Mouse (Mus musculus) left cerebral cortex, adult 9 months (tissue): Measurements from ENCODE around the gene H3f3a.

Experiments
- DNase-seq, 2 experiments: peaks; one replicate each; pipeline ENCODE4 v3.0.0; 2022; ENCODE audit warnings: low spot score in 2 of 2

Gene H3f3a

DNA sequence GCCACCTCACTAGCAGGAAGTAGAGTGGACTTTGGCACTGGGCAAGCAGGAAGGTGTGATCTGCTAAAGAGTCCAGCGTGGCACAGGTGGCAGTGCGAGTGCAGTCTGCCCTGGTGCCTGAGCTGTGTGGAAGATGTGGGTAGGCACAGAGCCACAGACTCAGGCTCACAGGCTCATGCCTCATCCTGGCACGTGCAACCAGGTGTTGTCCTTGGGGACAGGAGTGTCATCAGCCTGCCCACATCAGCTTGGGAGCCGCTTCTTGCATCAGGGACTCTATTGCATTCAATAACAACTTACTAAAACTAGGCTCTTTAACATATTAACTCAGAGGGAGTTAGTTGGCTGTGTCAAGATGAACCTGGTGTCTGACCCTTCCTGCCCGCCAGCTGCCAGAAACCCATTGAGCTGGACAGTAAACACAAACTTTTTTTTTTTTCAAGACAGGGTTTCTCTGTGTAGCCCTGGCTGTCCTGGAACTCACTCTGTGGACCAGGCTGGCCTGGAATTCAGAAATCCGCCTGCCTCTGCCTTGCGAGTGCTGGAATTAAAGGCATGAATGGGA is 55.7 kb downstream of the H3f3a start:
- no peak for DNase-seq

GRCm38 (mm10) chr1:180757252-180757955 is 56.3 kb downstream of the H3f3a start:
- no peak for DNase-seq

- no peak for DNase-seq
Observed at GRCm38 (mm10) chr1:180756711-180757110, 57.0 kb downstream of the H3f3a start.

DNA sequence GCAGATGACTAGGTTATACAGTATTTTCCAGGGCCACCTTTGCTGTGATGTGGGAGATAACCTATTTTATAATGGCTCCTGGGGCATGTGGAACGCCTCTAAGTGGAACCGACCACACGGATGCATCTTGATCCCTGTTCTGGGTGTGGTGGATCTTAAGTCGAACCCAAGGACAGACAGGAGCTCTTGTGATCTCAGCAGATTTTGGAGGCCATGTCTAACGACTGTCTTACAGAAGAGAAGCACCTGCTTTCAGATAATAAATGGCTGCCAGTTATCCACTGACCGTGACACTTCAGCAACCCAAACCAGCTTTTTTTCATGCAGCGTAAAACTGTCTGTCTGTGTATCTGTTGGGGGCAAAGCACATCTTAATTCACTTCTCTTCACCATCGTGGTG is 59.4 kb downstream of the H3f3a start:
- no peak for DNase-seq

- DNase-seq: no peak
Observed at GRCm38 (mm10) chr1:180752115-180752514, 61.6 kb downstream of the H3f3a start.
